Mouse (Mus musculus) heart, embryonic 11.5 days (tissue): Measurements from ENCODE around the gene Rbp1. TPM values are rescaled to one million over a fixed set of nuclear protein-coding genes. Genes with fewer than 3 reads are reported as not detected.

Experiments
- ATAC-seq: fragments of 200-750 bp; cut with Nextera tagmentation; replicated peaks from 2 replicates; pipeline ENCODE4 v1.8.0; 2017; ENCODE audit warnings: moderate library complexity; ENCODE audit not compliant: insufficient number of reproducible peaks, low FRiP score, low TSS enrichment
- H3K27ac ChIP-seq: fragments of 300-500 bp; sonication (generic); 2 replicates; pipeline ENCODE4 v1.5.1; 2014; ENCODE audit warnings: mild to moderate bottlenecking, low read depth, low read length
- H3K27me3 ChIP-seq: fragments of 300-500 bp; sonication (generic); 2 replicates; pipeline ENCODE4 v1.6.1; 2014; ENCODE audit warnings: mild to moderate bottlenecking, low read length, mixed read lengths; ENCODE audit not compliant: control insufficient read depth, insufficient read depth
- H3K36me3 ChIP-seq: fragments of 300-500 bp; sonication (generic); 2 replicates; pipeline ENCODE4 v1.6.1; 2014; ENCODE audit warnings: mild to moderate bottlenecking, low read length, moderate library complexity, mixed read lengths; ENCODE audit not compliant: control insufficient read depth, insufficient read depth
- H3K4me1 ChIP-seq: fragments of 300-500 bp; sonication (generic); 2 replicates; pipeline ENCODE4 v1.6.1; 2014; ENCODE audit warnings: low read length; ENCODE audit not compliant: control insufficient read depth, insufficient read depth
- H3K4me2 ChIP-seq: fragments of 300-500 bp; sonication (generic); 2 replicates; pipeline ENCODE4 v1.6.1; 2014; ENCODE audit warnings: mild to moderate bottlenecking, moderate library complexity
- H3K4me3 ChIP-seq: fragments of 300-500 bp; sonication (generic); 2 replicates; pipeline ENCODE4 v1.5.1; 2014; ENCODE audit warnings: low read depth, low read length
- H3K9ac ChIP-seq: fragments of 300-500 bp; sonication (generic); 2 replicates; pipeline ENCODE4 v1.6.1; 2014; ENCODE audit warnings: mild to moderate bottlenecking, low read depth, low read length, moderate library complexity
- H3K9me3 ChIP-seq: fragments of 300-500 bp; sonication (generic); replicated peaks from 2 replicates; pipeline ENCODE4 v1.6.1; 2016; ENCODE audit warnings: low read length; ENCODE audit not compliant: control insufficient read depth
- WGBS: fragments of 180-500 bp; shearing (Covaris S2); extraction: QIAGEN DNeasy Blood & Tissue Kit; methylation state at CpG from one replicate; pipeline ENCODE4 v1.1.7; 2014; ENCODE audit not compliant: insufficient replicate concordance; 5-methylcytosine and 5-hydroxymethylcytosine counted together
- polyA plus RNA-seq: library from polyadenylated mRNA; unstranded; fragments of >200 nt; fragmentation: Nextera tagmentation; extraction: Ambion mirVana; gene quantifications from 2 replicates; pipeline ENCODE4 v1.2.1, GENCODE M21; 2014

The Rbp1 gene
- polyA plus RNA-seq, 1 experiment from 2014 or later: 56.4 TPM

DNA sequence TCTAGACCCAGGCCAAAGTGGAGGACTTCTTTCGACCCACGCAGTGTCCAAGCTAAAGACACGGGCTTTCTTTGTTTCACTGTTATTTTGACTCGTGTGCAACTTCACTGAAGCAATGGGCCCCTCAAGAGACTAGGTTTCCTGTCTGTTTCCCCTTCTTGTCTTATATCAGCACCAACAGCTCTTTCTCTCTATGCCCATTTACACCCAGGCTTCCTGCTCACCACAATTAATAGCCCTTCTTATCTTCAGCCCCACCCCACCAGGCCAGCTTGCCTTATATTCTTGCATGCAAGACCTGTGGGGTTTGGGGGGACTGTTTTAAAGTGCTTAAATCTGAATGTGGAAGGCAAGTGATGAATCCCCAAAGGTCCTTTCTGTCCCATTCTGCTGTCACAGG, 66.8 kb downstream of the Rbp1 start:
- ATAC-seq: no peak
- Histone ChIP-seq H3K4me3 (no peak overlapping the region), H3K4me2 (no peak overlapping the region), H3K27me3 (no peaks in the 10 kb centered on the region), H3K9me3 (no peaks in the 10 kb centered on the region), H3K4me1 (peaks cover 15% of the 10 kb centered on the region; the same call in 1 of the 2 replicates), H3K27ac (peak overlapping the region; percentile 38), H3K9ac (no peak overlapping the region), H3K36me3 (no peaks in the 10 kb centered on the region)
- WGBS: 47% methylated on average over 4 of the region's 4 CpGs

DNA sequence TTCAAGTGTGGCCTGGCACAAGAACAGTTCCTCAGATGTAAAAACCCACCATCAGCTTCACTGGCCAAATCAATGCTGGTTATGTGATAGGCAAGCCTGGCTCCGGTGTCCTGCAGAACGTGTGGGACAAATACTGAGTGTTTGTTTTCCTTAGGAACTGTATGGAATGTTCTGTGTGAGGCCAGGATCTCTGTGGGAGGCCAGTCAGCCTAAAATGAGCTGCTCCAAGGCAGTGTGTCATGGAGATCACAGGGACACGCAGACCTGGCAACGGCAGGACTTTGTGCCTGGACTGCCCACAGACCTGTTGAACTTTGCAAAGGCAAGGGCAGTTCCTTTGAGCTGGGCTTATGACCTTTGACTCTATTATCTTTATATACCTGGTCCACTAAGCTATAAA, 67.4 kb downstream of the Rbp1 start:
- H3K36me3 ChIP-seq: no peaks in the 10 kb centered on the region
- H3K4me3 ChIP-seq: no peak overlapping the region
- H3K4me1 ChIP-seq: peaks cover 15% of the 10 kb centered on the region; the same call in 1 of the 2 replicates
- WGBS: 40% methylated on average over 4 of the region's 4 CpGs
- H3K9me3 ChIP-seq: no peaks in the 10 kb centered on the region
- peak overlapping the region; percentile 50; the same call in 1 of the 2 replicates for H3K27ac ChIP-seq
- H3K27me3 ChIP-seq: no peaks in the 10 kb centered on the region
- H3K4me2 ChIP-seq: no peak overlapping the region
- ATAC-seq: no peak
- H3K9ac ChIP-seq: no peak overlapping the region

DNA sequence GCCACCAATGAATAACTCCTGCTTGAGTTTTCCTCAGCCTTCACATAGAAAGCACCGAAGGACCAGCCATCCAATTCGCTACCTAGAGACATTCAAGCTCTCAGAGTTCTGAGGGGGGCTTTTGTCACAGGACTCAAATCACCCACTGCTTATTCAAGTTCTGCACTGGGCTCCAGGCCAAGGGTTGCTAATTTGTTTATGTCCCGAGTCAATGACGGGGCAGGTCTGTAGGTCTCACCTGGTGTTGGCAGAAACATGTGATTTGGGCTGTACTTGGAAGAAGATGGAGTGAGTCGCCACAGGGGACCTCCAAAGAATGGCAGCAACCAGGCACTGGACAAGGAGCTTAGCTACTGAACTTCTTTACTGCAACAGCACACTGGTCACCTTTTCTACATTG, 68.3 kb downstream of the Rbp1 start:
- ATAC-seq: no peak
- no peaks in the 10 kb centered on the region for H3K27me3 ChIP-seq
- WGBS: 89% methylated on average over 5 of the region's 5 CpGs

DNA sequence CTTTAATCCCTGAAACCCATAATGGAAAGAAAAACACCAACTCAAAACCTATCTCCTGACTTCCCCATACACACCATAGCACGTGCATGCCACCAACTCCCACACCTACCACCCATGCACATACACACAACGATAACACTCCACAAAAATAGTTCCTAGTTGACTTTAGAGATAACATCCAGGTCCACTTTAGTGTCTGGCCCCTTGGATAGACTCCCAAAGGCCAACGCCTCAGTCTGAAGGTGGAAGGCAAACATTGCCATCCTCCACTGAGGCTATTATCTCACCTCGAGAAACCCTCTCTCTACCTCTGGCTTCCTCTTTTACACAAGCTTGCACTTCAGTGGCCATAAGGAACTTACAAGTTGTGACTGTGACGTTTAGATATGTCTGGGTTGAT, 69.5 kb downstream of the Rbp1 start:
- Histone ChIP-seq H3K27ac (no peak overlapping the region), H3K4me3 (no peak overlapping the region), H3K9ac (no peak overlapping the region), H3K9me3 (no peaks in the 10 kb centered on the region), H3K4me2 (no peak overlapping the region), H3K4me1 (peaks cover 15% of the 10 kb centered on the region; the same call in 1 of the 2 replicates), H3K27me3 (no peaks in the 10 kb centered on the region), H3K36me3 (no peaks in the 10 kb centered on the region)
- ATAC-seq: no peak
- 52% methylated on average over 5 of the region's 5 CpGs for WGBS

More for the DNA sequence above, 68.3 kb downstream of the Rbp1 start:
- Histone ChIP-seq H3K36me3 (no peaks in the 10 kb centered on the region), H3K27ac (no peak overlapping the region), H3K9ac (no peak overlapping the region), H3K9me3 (no peaks in the 10 kb centered on the region), H3K4me1 (peaks cover 15% of the 10 kb centered on the region; the same call in 1 of the 2 replicates), H3K4me3 (no peak overlapping the region), H3K4me2 (no peak overlapping the region)

DNA sequence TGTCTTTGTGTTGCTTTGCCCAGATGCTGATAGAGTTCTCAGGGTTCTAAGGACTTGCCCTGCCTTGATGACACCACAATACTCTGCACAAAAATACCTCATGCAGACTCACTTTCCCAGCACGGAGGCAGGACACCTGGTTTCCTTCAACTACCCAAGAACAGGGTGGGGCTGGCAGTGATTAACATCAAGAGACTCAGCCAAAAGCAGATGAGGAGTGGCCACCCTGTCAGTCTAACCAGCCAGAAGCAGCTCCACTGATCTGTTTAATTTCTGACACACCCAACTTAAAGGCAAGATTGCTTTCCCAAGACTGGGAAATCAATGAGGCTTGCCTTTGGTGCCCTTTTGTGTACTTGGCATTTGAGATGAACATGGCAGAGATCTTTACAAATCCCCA, 70.1 kb downstream of the Rbp1 start:
- Histone ChIP-seq H3K27ac (no peak overlapping the region), H3K4me3 (no peak overlapping the region), H3K4me2 (no peak overlapping the region), H3K9me3 (no peaks in the 10 kb centered on the region), H3K36me3 (no peaks in the 10 kb centered on the region), H3K9ac (no peak overlapping the region), H3K4me1 (peaks cover 16% of the 10 kb centered on the region; the same call in 1 of the 2 replicates), H3K27me3 (no peaks in the 10 kb centered on the region)
- WGBS: 43% methylated on average over 1 of the region's 1 CpGs
- no peak for ATAC-seq

Other genes with a start within 250 kb of the Rbp1 start
- gene Nmnat3, start 135.5 kb upstream of the Rbp1 start, polyA plus RNA-seq: 9.7 and 10.3 TPM in 2 replicates
- gene Rbp2, start 63.2 kb downstream of the Rbp1 start, polyA plus RNA-seq: 0.27 and 1.1 TPM in 2 replicates
- 142 and 175 TPM in 2 replicates for gene Copb2, start 140.8 kb downstream of the Rbp1 start, polyA plus RNA-seq
- gene Mrps22, start 178.7 kb downstream of the Rbp1 start, polyA plus RNA-seq: 65.4 and 66.5 TPM in 2 replicates